Mouse (Mus musculus): ENCODE data around the gene Fgfr4. TPM values are rescaled to one million over a fixed set of nuclear protein-coding genes. Genes with fewer than 3 reads are reported as not detected.

The Fgfr4 gene
- polyA plus RNA-seq, 3 experiments from 2014 or later = not detected

- peak; percentile 57 for ATAC-seq
These were observed 57.9 kb downstream of the Fgfr4 start for GRCm38 (mm10) chr13:55210193-55210970.

DNA sequence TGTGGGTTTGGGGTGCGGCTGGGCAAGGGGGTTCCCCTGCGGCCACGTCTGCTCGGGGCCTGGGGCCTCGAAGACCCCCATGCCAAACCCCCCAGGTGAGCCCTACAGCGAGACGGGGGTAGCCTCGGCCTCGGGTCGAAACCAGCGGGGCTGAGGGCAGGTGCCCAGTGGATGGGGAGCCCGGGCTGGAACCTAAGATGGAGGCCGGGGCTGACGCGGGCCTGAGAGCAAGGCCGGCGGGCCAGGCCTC is 58.5 kb downstream of the Fgfr4 start:
- peak; percentile 62 for ATAC-seq

GRCm38 (mm10) chr13:55211221-55212010 is 59.0 kb downstream of the Fgfr4 start:
- peak; percentile 59 for ATAC-seq

- peak; percentile 6 for ATAC-seq
These were observed 59.5 kb downstream of the Fgfr4 start for GRCm38 (mm10) chr13:55212011-55212360.

GRCm38 (mm10) chr13:55212361-55213137 is 60.1 kb downstream of the Fgfr4 start:
- ATAC-seq = peak; percentile 9

GRCm38 (mm10) chr13:55213138-55213806 is 60.8 kb downstream of the Fgfr4 start:
- ATAC-seq = no peak

Other genes starting within 250 kb of the Fgfr4 start
- 1 to 10 TPM in 1 of 3 experiments, under 1 TPM in 2; 0.62 to 1.4 (median 0.72) TPM for gene Unc5a, start 203.2 kb upstream of the Fgfr4 start, polyA plus RNA-seq (2017; shearing (Covaris generic))
- 1 to 10 TPM in 2 of 3 experiments, under 1 TPM in 1; 0.56 to 2.0 (median 1.1) TPM for gene Hk3, start 131.3 kb upstream of the Fgfr4 start, polyA plus RNA-seq (2017; shearing (Covaris generic))
- gene Uimc1, start 52.3 kb upstream of the Fgfr4 start, polyA plus RNA-seq (2017; shearing (Covaris generic)) = 100 to 1,000 TPM in 1 of 3 experiments, 10 to 100 TPM in 2; 67.9 to 101 (median 96.7) TPM
- 10 to 100 TPM; 13.6 to 25.9 (median 17.6) TPM for gene Zfp346, start 47.3 kb upstream of the Fgfr4 start, polyA plus RNA-seq (2017; shearing (Covaris generic))
- not detected for gene Gm17617, start 19.1 kb upstream of the Fgfr4 start, polyA plus RNA-seq (2017; shearing (Covaris generic))
- 10 to 100 TPM; 46.7 to 76.6 (median 60.1) TPM for gene Nsd1, start 57.1 kb downstream of the Fgfr4 start, polyA plus RNA-seq (2017; shearing (Covaris generic))
- 100 to 1,000 TPM; 196 to 371 (median 209) TPM for gene Prelid1, start 167.9 kb downstream of the Fgfr4 start, polyA plus RNA-seq (2017; shearing (Covaris generic))
- gene Rab24, start 169.3 kb downstream of the Fgfr4 start, polyA plus RNA-seq (2017; shearing (Covaris generic)) = 10 to 100 TPM in 1 of 3 experiments, 1 to 10 TPM in 2; 8.8 to 15.0 (median 9.7) TPM
- 10 to 100 TPM in 1 of 3 experiments, 1 to 10 TPM in 2; 2.2 to 32.2 (median 3.5) TPM for gene Mxd3, start 177.2 kb downstream of the Fgfr4 start, polyA plus RNA-seq (2017; shearing (Covaris generic))
- gene Lman2, start 210.1 kb downstream of the Fgfr4 start, polyA plus RNA-seq (2017; shearing (Covaris generic)) = 10 to 100 TPM; 43.9 to 62.8 (median 60.7) TPM
- gene Rgs14, start 217.1 kb downstream of the Fgfr4 start, polyA plus RNA-seq (2017; shearing (Covaris generic)) = 10 to 100 TPM; 61.5 to 73.9 (median 62.9) TPM
- under 1 TPM in 1 of 3 experiments, not detected in 2; 0.20 TPM for gene Slc34a1, start 245.5 kb downstream of the Fgfr4 start, polyA plus RNA-seq (2017; shearing (Covaris generic))

Data from inflammation-experienced regulatory T-cells, adult 6 months (primary cell).